Mouse (Mus musculus): Measurements from ENCODE around the gene Cdc37.

- TF ChIP-seq MXI1 (IDR thresholded peaks at IDR 0.05; ENCODE audit: low read depth, low read length) (no peak), GABPA (IDR thresholded peaks at IDR 0.05; ENCODE audit: low read depth, low read length) (no peak), CHD1 (IDR thresholded peaks at IDR 0.05; ENCODE audit: low read depth, low read length) (no peak), TCF12 (IDR thresholded peaks at IDR 0.05; ENCODE audit: low read depth, low read length) (no peak), POLR2A (IDR thresholded peaks at IDR 0.05; ENCODE audit: control insufficient read depth in 1 of 2, insufficient read depth in 1 of 2, low read depth in 1 of 2, low read length in 2 of 2, poor library complexity in 1 of 2) (no peak), CTCF (IDR thresholded peaks at IDR 0.05 in 2 of 3, conservative IDR thresholded peaks at IDR 0.05 in 1 of 3; ENCODE audit: control insufficient read depth in 1 of 3, insufficient read depth in 1 of 3, low read depth in 2 of 3, low read length in 3 of 3, poor library complexity in 1 of 3, severe bottlenecking in 1 of 3) (no peak), KAT2A (conservative IDR thresholded peaks at IDR 0.05; ENCODE audit: low read depth, low read length) (no peak), ZMIZ1 (IDR thresholded peaks at IDR 0.05; ENCODE audit: low read depth, low read length) (no peak), MYC (IDR thresholded peaks at IDR 0.05; ENCODE audit: low read depth, low read length) (no peak), CHD2 (IDR thresholded peaks at IDR 0.05; ENCODE audit: low read length) (no peak), SMC3 (IDR thresholded peaks at IDR 0.05; ENCODE audit: low read depth, low read length) (no peak)
Measured at GRCm38 (mm10) chr9:21135941-21136381, 13.8 kb downstream of the Cdc37 start.
